Mouse (Mus musculus) small intestine, adult 2 months (tissue): ENCODE data around the gene Hmox1.

Source experiments
- CTCF ChIP-seq: fragments of 200-500 bp; IDR thresholded peaks from 2 replicates; pipeline ENCODE4 v1.5.1; 2012; ENCODE audit warnings: low read depth, mild to moderate bottlenecking, control low read depth, inconsistent platforms, low read length, moderate library complexity, mixed read lengths; ENCODE audit not compliant: insufficient replicate concordance, insufficient read length; ENCODE audit errors: extremely low read depth
- POLR2A ChIP-seq: fragments of 200-500 bp; IDR thresholded peaks from 2 replicates; pipeline ENCODE4 v1.6.1; 2012; ENCODE audit warnings: low read depth, mild to moderate bottlenecking, control low read depth, inconsistent platforms, low read length, moderate library complexity

GRCm38 (mm10) chr8:75064790-75065189 is 28.6 kb upstream of the Hmox1 start:
- TF ChIP-seq CTCF, result no peak
- no peak for TF ChIP-seq POLR2A
